Mouse (Mus musculus): ENCODE results near the gene Gm3468. TPM values are rescaled to one million over a fixed set of nuclear protein-coding genes. Genes with fewer than 3 reads are reported as not detected.

Gene Gm3468
- 1.6 TPM for polyA plus RNA-seq (2014; fragmentation: Illumina TruSeq; extraction: RNeasy Lipid Tissue Mini Kit (QIAGEN cat#74804); ENCODE audit: low replicate concordance)

GRCm38 (mm10) chr14:6108272-6108925 is at the start of gene Gm3468:
Gene Gm3468 (minus strand): TSS chr14:6108665.

DNA sequence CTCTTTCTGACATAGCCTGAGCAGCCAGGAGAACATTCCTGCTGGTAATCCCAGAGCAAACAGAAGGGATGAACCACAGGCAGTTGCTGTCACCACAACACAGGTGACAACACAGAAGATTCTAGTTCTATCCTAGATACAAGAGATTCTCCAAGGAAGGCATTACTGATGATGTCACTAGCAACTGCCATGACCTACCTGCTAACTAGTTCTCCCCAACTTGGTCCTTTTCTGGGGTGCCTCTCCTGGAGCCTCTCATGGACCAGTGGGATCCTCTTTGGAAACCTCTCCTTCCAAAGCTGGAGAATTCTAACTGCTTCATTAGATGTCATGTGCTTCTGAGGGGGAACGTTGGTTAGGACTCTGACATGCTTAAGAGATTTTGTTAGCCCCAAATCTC is 17.2 kb upstream of the Gm3468 start, which contains the start of gene Gm3476:
Gene Gm3476, minus strand, starts transcription at position 101 of the 400 bp plus-strand sequence.

GRCm38 (mm10) chr14:6093842-6094241 is 14.6 kb downstream of the Gm3468 start, which contains the start of gene Gm8206:
Gene Gm8206 (minus strand): TSS chr14:6093942.

GRCm38 (mm10) chr14:6058167-6058566 is 50.3 kb downstream of the Gm3468 start, which contains the start of gene Gm6337:
Gene Gm6337 (minus strand): TSS chr14:6058267.

Other genes starting within 250 kb of the Gm3468 start
- not detected for gene Gm8237, start 228.3 kb downstream of the Gm3468 start, polyA plus RNA-seq (2014; fragmentation: Illumina TruSeq; extraction: RNeasy Lipid Tissue Mini Kit (QIAGEN cat#74804); ENCODE audit: low replicate concordance)
- gene Gm3248, start 146.9 kb downstream of the Gm3468 start, polyA plus RNA-seq (2014; fragmentation: Illumina TruSeq; extraction: RNeasy Lipid Tissue Mini Kit (QIAGEN cat#74804); ENCODE audit: low replicate concordance): 0.67 TPM
- not detected for gene Gm3453, start 129.5 kb downstream of the Gm3468 start, polyA plus RNA-seq (2014; fragmentation: Illumina TruSeq; extraction: RNeasy Lipid Tissue Mini Kit (QIAGEN cat#74804); ENCODE audit: low replicate concordance)
- gene Gm6337, start 50.4 kb downstream of the Gm3468 start, polyA plus RNA-seq (2014; fragmentation: Illumina TruSeq; extraction: RNeasy Lipid Tissue Mini Kit (QIAGEN cat#74804); ENCODE audit: low replicate concordance): not detected
- gene Gm8206, start 14.7 kb downstream of the Gm3468 start, polyA plus RNA-seq (2014; fragmentation: Illumina TruSeq; extraction: RNeasy Lipid Tissue Mini Kit (QIAGEN cat#74804); ENCODE audit: low replicate concordance): 0.56 TPM
- gene Gm3476, start 17.1 kb upstream of the Gm3468 start, polyA plus RNA-seq (2014; fragmentation: Illumina TruSeq; extraction: RNeasy Lipid Tissue Mini Kit (QIAGEN cat#74804); ENCODE audit: low replicate concordance): not detected
- not detected for gene Gm21560, start 110.6 kb upstream of the Gm3468 start, polyA plus RNA-seq (2014; fragmentation: Illumina TruSeq; extraction: RNeasy Lipid Tissue Mini Kit (QIAGEN cat#74804); ENCODE audit: low replicate concordance)
- gene Gm3411, start 178.6 kb upstream of the Gm3468 start, polyA plus RNA-seq (2014; fragmentation: Illumina TruSeq; extraction: RNeasy Lipid Tissue Mini Kit (QIAGEN cat#74804); ENCODE audit: low replicate concordance): 6.5 TPM
- not detected for gene Gm21103, start 196.2 kb upstream of the Gm3468 start, polyA plus RNA-seq (2014; fragmentation: Illumina TruSeq; extraction: RNeasy Lipid Tissue Mini Kit (QIAGEN cat#74804); ENCODE audit: low replicate concordance)
- gene Gm3618, start 235.0 kb upstream of the Gm3468 start, polyA plus RNA-seq (2014; fragmentation: Illumina TruSeq; extraction: RNeasy Lipid Tissue Mini Kit (QIAGEN cat#74804); ENCODE audit: low replicate concordance): not detected